Mouse (Mus musculus): ENCODE measurements at regions not wholly inside any gene's neighbourhood (a gene's known extent, or its start where the extent isn't known, plus 50 kb on each side); places are given as distances from the start of the nearest gene placed in this dataset.

- no peak overlapping the region for H3K4me3 ChIP-seq
- H3K27ac ChIP-seq (replicated peaks): no peak overlapping the region
- H3K36me3 ChIP-seq: no peaks in the 10 kb centered on the region
- WGBS: 66% methylated on average over 5 of the region's 5 CpGs
- no peaks in the 10 kb centered on the region for H3K9me3 ChIP-seq
- H3K9ac ChIP-seq: no peak overlapping the region
- H3K27me3 ChIP-seq (replicated peaks): no peaks in the 10 kb centered on the region
- no peak for ATAC-seq (ENCODE audit: extremely low read depth, insufficient number of reproducible peaks, low FRiP score, low TSS enrichment)
- no peak overlapping the region for H3K4me2 ChIP-seq
- no peaks in the 10 kb centered on the region for H3K4me1 ChIP-seq
These were observed 74.4 kb downstream of the Mettl11b start for GRCm38 (mm10) chr1:163650577-163651180.

GRCm38 (mm10) chr1:163642091-163642490, 82.9 kb downstream of the Mettl11b start:
- ATAC-seq (ENCODE audit: extremely low read depth, insufficient number of reproducible peaks, low FRiP score, low TSS enrichment): no peak
- Histone ChIP-seq H3K27ac (replicated peaks) (no peak overlapping the region), H3K36me3 (no peaks in the 10 kb centered on the region), H3K27me3 (replicated peaks) (no peaks in the 10 kb centered on the region), H3K4me3 (no peak overlapping the region), H3K9ac (no peak overlapping the region), H3K9me3 (no peaks in the 10 kb centered on the region), H3K4me2 (no peak overlapping the region), H3K4me1 (no peaks in the 10 kb centered on the region)
- WGBS: 85% methylated on average over 1 of the region's 1 CpGs

GRCm38 (mm10) chr1:163640527-163641228, 84.4 kb downstream of the Mettl11b start:
- 66% methylated on average over 9 of the region's 9 CpGs for WGBS
- H3K9ac ChIP-seq: no peak overlapping the region
- no peaks in the 10 kb centered on the region for H3K9me3 ChIP-seq
- no peaks in the 10 kb centered on the region for H3K36me3 ChIP-seq
- no peaks in the 10 kb centered on the region for H3K27me3 ChIP-seq (replicated peaks)
- H3K4me1 ChIP-seq: no peaks in the 10 kb centered on the region
- no peak for ATAC-seq (ENCODE audit: extremely low read depth, insufficient number of reproducible peaks, low FRiP score, low TSS enrichment)
- no peak overlapping the region for H3K27ac ChIP-seq (replicated peaks)
- no peak overlapping the region for H3K4me3 ChIP-seq
- no peak overlapping the region for H3K4me2 ChIP-seq

- H3K36me3 ChIP-seq: no peaks in the 10 kb centered on the region
- no peak overlapping the region for H3K4me3 ChIP-seq
- WGBS: 75% methylated on average over 5 of the region's 5 CpGs
- no peak overlapping the region for H3K27ac ChIP-seq (replicated peaks)
- H3K9me3 ChIP-seq: no peaks in the 10 kb centered on the region
- no peak overlapping the region for H3K4me2 ChIP-seq
- no peaks in the 10 kb centered on the region for H3K27me3 ChIP-seq (replicated peaks)
- no peaks in the 10 kb centered on the region for H3K4me1 ChIP-seq
- no peak for ATAC-seq (ENCODE audit: extremely low read depth, insufficient number of reproducible peaks, low FRiP score, low TSS enrichment)
- H3K9ac ChIP-seq: no peak overlapping the region
These were observed 94.7 kb downstream of the Mettl11b start for GRCm38 (mm10) chr1:163630291-163630812.

- Histone ChIP-seq H3K9ac (no peak overlapping the region), H3K4me2 (no peak overlapping the region), H3K9me3 (no peaks in the 10 kb centered on the region), H3K4me3 (no peak overlapping the region), H3K27ac (replicated peaks) (no peak overlapping the region), H3K27me3 (replicated peaks) (no peaks in the 10 kb centered on the region), H3K36me3 (no peaks in the 10 kb centered on the region), H3K4me1 (no peaks in the 10 kb centered on the region)
- 71% methylated on average over 4 of the region's 4 CpGs for WGBS
- ATAC-seq (ENCODE audit: extremely low read depth, insufficient number of reproducible peaks, low FRiP score, low TSS enrichment): no peak
These were observed 100.1 kb downstream of the Mettl11b start for GRCm38 (mm10) chr1:163624887-163625286.

- Histone ChIP-seq H3K9me3 (no peaks in the 10 kb centered on the region), H3K4me1 (peaks cover 3% of the 10 kb centered on the region; the same call in 1 of the 2 replicates), H3K27ac (replicated peaks) (no peak overlapping the region), H3K4me3 (no peak overlapping the region), H3K4me2 (no peak overlapping the region), H3K27me3 (replicated peaks) (no peaks in the 10 kb centered on the region), H3K9ac (no peak overlapping the region), H3K36me3 (no peaks in the 10 kb centered on the region)
- 75% methylated on average over 3 of the region's 3 CpGs for WGBS
- no peak for ATAC-seq (ENCODE audit: extremely low read depth, insufficient number of reproducible peaks, low FRiP score, low TSS enrichment)
These were observed 103.7 kb downstream of the Mettl11b start for GRCm38 (mm10) chr1:163621293-163621692.

- 63% methylated on average over 7 of the region's 7 CpGs for WGBS
- no peaks in the 10 kb centered on the region for H3K36me3 ChIP-seq
- H3K4me1 ChIP-seq: peaks cover 3% of the 10 kb centered on the region; the same call in 1 of the 2 replicates
- no peaks in the 10 kb centered on the region for H3K9me3 ChIP-seq
- ATAC-seq (ENCODE audit: extremely low read depth, insufficient number of reproducible peaks, low FRiP score, low TSS enrichment): no peak
- no peak overlapping the region for H3K4me3 ChIP-seq
- no peak overlapping the region for H3K9ac ChIP-seq
- H3K27ac ChIP-seq (replicated peaks): no peak overlapping the region
- no peaks in the 10 kb centered on the region for H3K27me3 ChIP-seq (replicated peaks)
- H3K4me2 ChIP-seq: no peak overlapping the region
These were observed 105.2 kb downstream of the Mettl11b start for GRCm38 (mm10) chr1:163619831-163620230.

GRCm38 (mm10) chr1:163618132-163618531, 106.9 kb downstream of the Mettl11b start:
- ATAC-seq (ENCODE audit: extremely low read depth, insufficient number of reproducible peaks, low FRiP score, low TSS enrichment): no peak
- Histone ChIP-seq H3K4me1 (peaks cover 3% of the 10 kb centered on the region; the same call in 1 of the 2 replicates), H3K9me3 (no peaks in the 10 kb centered on the region), H3K27me3 (replicated peaks) (no peaks in the 10 kb centered on the region), H3K36me3 (no peaks in the 10 kb centered on the region), H3K9ac (no peak overlapping the region), H3K4me3 (no peak overlapping the region), H3K27ac (replicated peaks) (no peak overlapping the region), H3K4me2 (no peak overlapping the region)
- WGBS: 60% methylated on average over 3 of the region's 3 CpGs

- 50% methylated on average over 3 of the region's 3 CpGs for WGBS
- Histone ChIP-seq H3K4me3 (no peak overlapping the region), H3K36me3 (no peaks in the 10 kb centered on the region), H3K4me2 (no peak overlapping the region), H3K4me1 (peaks cover 3% of the 10 kb centered on the region; the same call in 1 of the 2 replicates), H3K9me3 (no peaks in the 10 kb centered on the region), H3K27ac (replicated peaks) (no peak overlapping the region), H3K9ac (no peak overlapping the region), H3K27me3 (replicated peaks) (no peaks in the 10 kb centered on the region)
- ATAC-seq (ENCODE audit: extremely low read depth, insufficient number of reproducible peaks, low FRiP score, low TSS enrichment): no peak
These were observed 108.4 kb downstream of the Mettl11b start for GRCm38 (mm10) chr1:163616596-163616995.

- 79% methylated on average over 1 of the region's 1 CpGs for WGBS
- H3K4me3 ChIP-seq: no peak overlapping the region
- H3K27ac ChIP-seq (replicated peaks): no peak overlapping the region
- no peaks in the 10 kb centered on the region for H3K9me3 ChIP-seq
- H3K36me3 ChIP-seq: no peaks in the 10 kb centered on the region
- no peaks in the 10 kb centered on the region for H3K27me3 ChIP-seq (replicated peaks)
- no peak overlapping the region for H3K9ac ChIP-seq
- H3K4me2 ChIP-seq: no peak overlapping the region
- ATAC-seq (ENCODE audit: extremely low read depth, insufficient number of reproducible peaks, low FRiP score, low TSS enrichment): no peak
- H3K4me1 ChIP-seq: no peaks in the 10 kb centered on the region
These were observed 116.6 kb downstream of the Mettl11b start for GRCm38 (mm10) chr1:163608429-163608828.

GRCm38 (mm10) chr1:163607701-163608100, 117.3 kb downstream of the Mettl11b start:
- ATAC-seq (ENCODE audit: extremely low read depth, insufficient number of reproducible peaks, low FRiP score, low TSS enrichment): no peak
- Histone ChIP-seq H3K4me1 (no peaks in the 10 kb centered on the region), H3K4me3 (no peak overlapping the region), H3K9ac (no peak overlapping the region), H3K4me2 (no peak overlapping the region), H3K27ac (replicated peaks) (no peak overlapping the region), H3K36me3 (no peaks in the 10 kb centered on the region), H3K9me3 (no peaks in the 10 kb centered on the region), H3K27me3 (replicated peaks) (no peaks in the 10 kb centered on the region)
- WGBS: 84% methylated on average over 5 of the region's 5 CpGs

Measured in heart, embryonic 13.5 days (tissue).